Mouse (Mus musculus): ENCODE results near the gene Gpr1.

Gene Gpr1

GRCm38 (mm10) chr1:63214271-63214558, at the start of gene Gpr1:
Gpr1 (minus strand) TSS chr1:63214543.
- no peak for DNase-seq

GRCm38 (mm10) chr1:63263671-63264070, 49.3 kb upstream of the Gpr1 start:
- DNase-seq: no peak

GRCm38 (mm10) chr1:63261041-63261590, 46.8 kb upstream of the Gpr1 start:
- no peak for DNase-seq

DNA sequence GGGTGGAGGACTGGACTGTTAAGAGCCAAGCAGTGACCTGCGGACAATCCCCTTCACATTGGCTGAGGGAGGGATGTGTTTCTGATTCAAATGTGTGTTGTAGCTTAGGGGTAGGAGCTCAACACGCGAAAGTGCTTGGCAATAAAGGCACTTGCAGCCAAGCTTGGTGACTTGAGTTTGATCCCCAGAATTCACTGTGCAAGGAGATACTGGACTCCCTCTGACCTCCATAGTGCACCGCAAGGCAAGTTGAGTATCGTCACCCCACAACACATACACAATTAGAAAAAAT, 46.3 kb upstream of the Gpr1 start:
- DNase-seq: no peak

- no peak for DNase-seq
These were observed 45.8 kb upstream of the Gpr1 start for GRCm38 (mm10) chr1:63259916-63260741.

DNA sequence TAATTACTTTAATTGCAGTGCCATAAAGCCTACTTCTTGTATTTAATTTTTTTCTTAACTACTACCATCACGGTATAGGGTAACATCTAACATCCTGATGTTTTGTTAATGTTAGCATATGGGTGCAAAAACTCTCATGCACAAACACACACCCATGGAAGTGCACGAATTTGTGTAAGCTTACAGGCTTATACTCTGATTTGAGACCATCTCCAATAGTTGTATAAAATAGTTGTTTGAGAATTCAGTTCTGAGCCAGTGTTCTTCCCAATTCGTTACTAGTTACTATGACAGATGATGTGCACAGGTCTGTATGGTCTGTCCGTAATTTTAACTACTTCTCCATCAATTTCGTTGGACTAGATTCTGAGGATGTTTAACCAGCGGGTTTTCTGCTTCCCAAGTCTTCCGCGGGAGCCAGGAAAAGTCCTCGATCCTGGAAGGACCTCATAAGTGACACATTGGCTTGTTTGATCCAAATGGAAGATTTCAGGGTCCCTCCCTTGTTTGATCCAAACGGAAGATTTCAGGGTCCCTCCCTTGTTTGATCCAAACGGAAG, 45.0 kb upstream of the Gpr1 start:
- DNase-seq: no peak

DNA sequence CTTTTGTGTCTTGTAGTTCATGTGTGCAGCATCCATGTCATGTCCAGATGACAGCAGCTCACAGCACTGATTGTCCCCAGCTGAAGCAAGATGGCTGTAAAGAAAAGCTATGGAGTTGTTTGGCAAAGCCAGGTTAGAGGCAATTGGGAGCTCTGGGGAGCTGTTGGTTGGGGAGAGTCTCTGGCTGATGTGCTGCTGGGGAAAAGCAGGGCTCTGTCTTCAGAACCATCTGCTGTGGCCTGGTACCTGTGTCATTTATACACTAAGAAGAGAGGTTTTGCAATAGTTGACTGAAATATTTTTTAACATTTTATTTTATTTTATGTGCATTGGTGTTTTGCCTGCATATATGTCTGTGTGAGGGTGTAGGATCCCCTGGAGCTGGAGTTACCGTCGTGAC, 44.2 kb upstream of the Gpr1 start:
- DNase-seq: no peak

DNA sequence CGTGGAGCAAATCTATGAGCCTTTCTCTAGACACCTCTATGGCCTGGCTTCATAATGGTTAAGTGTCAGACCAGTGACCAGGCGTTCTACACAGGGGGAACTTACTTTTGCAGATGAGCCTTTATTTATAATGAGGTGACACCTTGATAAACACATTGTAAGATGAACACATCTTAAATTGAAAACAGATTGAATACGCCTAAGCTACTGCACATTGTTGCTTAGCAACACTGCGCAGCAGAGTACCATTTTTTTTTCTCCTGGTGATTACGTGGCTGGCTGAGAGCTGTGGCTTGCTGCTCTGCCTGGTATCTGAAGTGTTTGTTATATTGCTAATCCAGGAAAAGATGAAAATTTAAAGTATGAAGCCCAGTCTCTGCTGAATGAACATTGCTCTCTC, 41.7 kb upstream of the Gpr1 start:
- no peak for DNase-seq

DNA sequence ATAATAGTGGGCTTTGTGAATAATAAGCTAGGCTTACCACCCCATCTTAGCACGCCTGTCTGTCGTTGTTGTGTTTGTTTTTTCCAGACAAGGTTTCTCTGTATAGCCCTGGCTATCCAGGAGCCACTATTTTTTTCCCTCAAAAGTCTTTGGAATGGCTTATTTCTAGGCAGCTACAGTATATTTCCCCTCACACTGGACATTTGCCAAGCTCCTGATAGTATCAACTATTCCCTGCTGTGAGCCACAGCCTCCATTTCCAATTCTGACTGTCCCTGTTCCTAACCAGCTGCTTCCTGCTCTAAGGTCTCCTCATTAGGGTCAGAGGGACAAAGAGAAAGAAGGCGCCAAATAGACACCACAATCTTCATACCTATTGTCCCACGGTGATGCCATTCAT, 40.8 kb upstream of the Gpr1 start:
- DNase-seq: no peak

- no peak for DNase-seq
These were observed 38.9 kb upstream of the Gpr1 start for GRCm38 (mm10) chr1:63253291-63253690.

DNA sequence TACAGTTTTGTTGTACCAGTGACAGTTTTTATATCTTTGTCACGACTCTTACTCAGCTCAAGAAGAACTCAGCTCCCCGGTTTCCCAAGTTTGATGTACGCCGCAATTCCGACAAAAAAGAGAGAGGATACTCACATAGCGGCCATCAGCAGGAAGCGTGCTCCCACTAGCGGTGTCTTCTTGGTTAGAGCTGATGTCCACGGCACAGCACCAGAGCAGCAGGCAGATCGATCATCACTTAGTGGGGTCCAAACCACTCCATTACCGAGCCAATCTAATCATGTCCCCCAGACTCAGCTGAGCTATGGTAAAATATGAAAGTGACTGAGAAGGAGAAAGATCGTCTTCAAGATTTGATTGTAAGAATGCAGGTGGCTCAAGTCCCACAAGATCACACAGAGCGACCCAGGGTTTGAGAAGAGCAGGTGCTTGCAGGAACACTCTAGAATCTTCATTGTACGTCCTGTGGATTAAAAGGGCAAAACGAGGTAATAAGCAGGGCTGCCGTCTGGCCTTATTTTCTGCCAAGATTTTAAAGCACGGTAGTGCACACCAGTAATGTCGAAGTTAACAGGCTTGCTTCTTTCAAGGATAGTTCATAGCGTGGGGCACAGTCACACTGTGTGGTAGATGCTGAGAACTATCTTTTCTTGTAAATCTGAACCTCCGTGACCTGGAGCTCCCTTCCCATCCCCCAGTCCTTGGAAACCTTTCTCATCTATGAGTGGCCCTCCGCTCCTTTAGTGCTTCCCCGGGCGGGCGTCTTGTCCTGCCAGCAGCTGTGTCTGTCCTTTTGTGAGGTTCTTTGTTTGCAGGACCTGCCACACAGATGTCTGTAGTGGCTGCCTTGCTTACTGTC, 38.2 kb upstream of the Gpr1 start:
- DNase-seq: no peak

- no peak for DNase-seq
These were observed 34.9 kb upstream of the Gpr1 start for GRCm38 (mm10) chr1:63249261-63249660.

DNA sequence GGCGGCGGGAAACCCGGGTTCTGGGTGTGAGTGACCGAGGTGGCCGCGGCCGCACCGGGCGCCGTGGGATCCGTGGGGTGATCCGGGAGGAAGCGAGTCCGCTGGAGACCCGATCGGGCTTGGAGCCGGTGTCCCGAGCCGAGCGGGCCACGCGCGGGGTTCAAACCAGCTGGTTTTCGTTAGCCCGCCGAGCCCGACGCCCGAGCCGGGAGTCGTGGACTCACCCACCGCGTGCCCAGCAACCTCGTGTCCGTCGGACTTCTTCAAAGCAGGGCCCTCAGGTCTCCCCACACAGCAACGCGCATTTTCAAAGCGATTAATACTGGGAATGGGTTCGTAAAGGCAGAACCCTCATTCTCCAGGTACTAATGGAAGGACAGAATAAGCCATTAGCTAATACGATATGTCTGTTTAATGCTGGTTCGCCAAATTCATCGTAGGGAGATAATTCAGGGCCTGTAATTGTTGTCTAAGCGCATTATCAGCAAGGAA, 34.1 kb upstream of the Gpr1 start:
- no peak for DNase-seq

- DNase-seq: no peak
These were observed 33.6 kb upstream of the Gpr1 start for GRCm38 (mm10) chr1:63247831-63248359.

- DNase-seq: no peak
These were observed 32.6 kb upstream of the Gpr1 start for GRCm38 (mm10) chr1:63246862-63247521.

GRCm38 (mm10) chr1:63243854-63244253, 29.5 kb upstream of the Gpr1 start:
- DNase-seq: no peak

DNA sequence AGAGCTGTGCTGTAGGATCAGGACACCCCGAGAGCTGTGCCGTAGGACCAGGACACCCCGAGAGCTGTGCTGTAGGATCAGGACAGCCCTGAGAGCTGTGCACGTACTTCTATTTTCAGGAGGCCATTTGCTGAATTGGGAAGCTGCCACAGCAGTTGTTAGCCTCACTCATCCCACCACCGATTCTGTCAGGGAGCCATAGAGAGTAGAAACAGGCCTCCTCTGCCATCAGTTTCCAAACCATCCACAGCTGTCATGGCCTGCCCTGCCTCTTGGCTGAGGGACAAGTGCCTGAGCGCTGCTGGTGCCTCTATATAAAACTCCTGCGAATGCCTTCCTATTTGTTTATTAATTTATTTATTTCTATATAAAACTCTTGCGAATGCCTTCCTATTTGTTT, 25.4 kb upstream of the Gpr1 start:
- DNase-seq: no peak

DNA sequence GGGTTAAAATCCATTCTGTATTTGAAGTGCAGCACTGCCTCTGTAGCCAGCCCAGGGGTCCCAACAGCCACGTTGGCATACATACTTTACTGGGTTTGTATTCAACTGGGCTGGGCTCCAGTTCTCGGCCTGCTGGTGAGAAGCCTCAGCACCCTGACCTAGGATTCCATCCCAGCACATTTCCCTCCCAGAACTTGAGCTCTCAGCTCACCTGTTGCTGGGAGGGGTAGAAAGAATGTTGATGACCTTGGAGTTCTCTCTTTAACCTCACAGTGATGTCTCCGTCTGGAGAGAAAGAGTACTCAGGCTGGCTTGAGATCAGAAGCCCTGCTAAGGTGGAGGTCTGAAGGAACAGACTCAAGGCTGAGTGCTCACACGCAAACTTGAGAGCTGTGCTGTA, 25.0 kb upstream of the Gpr1 start:
- no peak for DNase-seq

DNA sequence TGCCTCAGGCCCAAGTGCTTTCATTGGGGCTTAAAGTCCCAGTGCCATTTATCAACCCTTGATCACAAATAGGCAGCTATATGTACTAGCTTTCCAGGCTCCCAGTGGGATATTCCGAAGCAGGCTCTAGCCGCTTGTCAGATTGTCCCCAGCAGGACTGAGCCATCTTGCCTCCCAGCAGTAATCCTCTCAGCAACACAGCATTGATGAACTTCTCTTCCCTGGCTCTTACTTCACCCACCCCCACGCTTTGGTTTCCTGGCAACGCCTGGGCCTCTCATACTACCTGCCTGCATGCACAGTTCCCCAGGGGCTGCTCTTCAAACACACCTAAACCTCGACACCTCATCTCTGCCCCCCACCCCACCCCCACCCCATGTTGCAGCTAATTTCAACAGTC, 23.0 kb upstream of the Gpr1 start:
- DNase-seq: no peak

DNA sequence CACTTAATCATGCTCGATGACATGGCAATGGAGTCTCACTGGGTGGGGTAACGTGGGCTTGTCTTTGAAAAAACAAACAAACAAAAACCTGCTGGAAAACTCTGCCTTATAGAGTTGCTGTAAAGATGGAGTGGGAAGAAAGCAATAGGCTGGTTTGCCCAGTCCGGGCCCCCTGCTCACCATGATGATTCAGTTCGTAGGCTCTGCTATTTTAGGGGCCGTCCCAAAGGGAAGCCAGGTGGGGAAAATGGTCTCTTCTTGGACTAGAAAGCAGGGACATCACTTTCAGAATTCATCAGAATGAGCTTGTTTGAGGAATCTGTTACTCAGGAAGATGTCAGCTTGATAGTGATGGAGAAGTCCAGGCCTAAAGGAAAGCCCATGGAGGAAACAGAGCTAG, 12.9 kb upstream of the Gpr1 start:
- no peak for DNase-seq

DNA sequence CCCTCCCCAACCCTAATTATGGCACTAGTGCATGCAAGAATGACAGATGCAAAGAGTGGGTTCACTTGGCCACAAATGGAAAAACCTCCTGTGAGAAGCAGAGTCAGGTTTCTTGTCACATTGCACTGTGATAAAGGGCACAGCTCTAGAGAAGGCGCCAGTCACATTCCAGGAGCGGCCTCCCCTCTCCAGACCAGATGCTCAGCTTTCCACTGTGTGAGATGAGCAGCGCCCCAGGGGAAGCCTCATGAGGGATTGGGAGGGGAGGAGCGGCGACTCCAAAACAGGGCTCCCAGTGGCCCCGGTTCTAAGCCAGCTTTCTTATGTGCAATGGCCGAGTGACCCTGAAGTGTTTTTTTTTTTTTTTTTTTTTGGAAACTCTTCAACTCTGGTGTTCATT, 11.5 kb upstream of the Gpr1 start:
- DNase-seq: no peak

GRCm38 (mm10) chr1:63225009-63225408, 10.7 kb upstream of the Gpr1 start:
- no peak for DNase-seq

- DNase-seq: no peak
These were observed 4.9 kb upstream of the Gpr1 start for GRCm38 (mm10) chr1:63219277-63219676.
